Comparison of ENCODE assay signal across 10 mouse cellular contexts in the genomic region with DNA sequence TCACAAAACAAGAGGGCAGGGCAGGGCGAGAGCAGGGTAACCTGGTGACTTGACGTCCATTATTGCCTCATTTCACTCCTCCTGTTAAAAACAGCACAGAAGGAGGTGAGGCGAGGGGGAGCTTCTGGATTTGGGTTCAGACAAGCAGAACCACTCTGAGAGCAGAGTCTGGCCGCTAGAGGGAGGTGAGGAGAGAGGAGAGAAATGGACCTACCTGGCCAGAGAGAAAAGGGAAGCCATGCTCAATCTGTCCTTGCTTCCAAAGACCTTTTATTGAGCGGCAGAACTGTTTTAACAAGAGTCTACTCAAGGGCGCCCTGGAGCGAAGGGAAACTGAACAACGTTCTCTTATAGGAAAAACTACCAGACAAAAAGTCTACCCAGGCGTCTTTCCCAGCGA. TPM values are rescaled to one million over a fixed set of nuclear protein-coding genes. Genes with fewer than 3 reads are reported as not detected.
A peak's percentile ranks its signal among the peaks of the same experiment; 100 is the strongest.
DNase-seq lines count a peak whose midpoint lies in the region; TF ChIP-seq lines count a peak whose summit lies in the region.
"Had no signal": no experiment of that assay in that cellular context is flagged by ENCODE, and none has a peak within 500 bp of the region (broad histone marks: within the 10 kb centered on the region; RNA-seq: fewer than 3 reads in every experiment).

No protein-coding gene starts in this region.

- no peak for TF ChIP-seq POLR2A in cerebellum, adult 2 months (IDR thresholded peaks at IDR 0.05; ENCODE audit: borderline replicate concordance, insufficient read depth, low read length)

- intact Hi-C loops in left cerebral cortex, postnatal 4 days (cut with DNase I): no loop called here
- intact Hi-C loops in left cerebral cortex, postnatal 36 days (cut with DNase I): no loop called here

- no peak for DNase-seq in cerebellum, adult 2 months
- no peak for DNase-seq in cerebellum, adult 8-10 months
- peak; percentile 8 for DNase-seq in left cerebral cortex, postnatal 4 days
- no peak for DNase-seq in left cerebral cortex, postnatal 36 days (ENCODE audit: low spot score in 2 of 2)
- DNase-seq in ES-CJ7 (ENCODE audit: low read depth, low spot score): peak; percentile 49
- peak; percentile 35 for DNase-seq in kidney, postnatal 10 days
- no peak for DNase-seq in frontal cortex, postnatal 25 days (ENCODE audit: low spot score in 2 of 2)
- DNase-seq in urinary bladder, postnatal 36 days (ENCODE audit: low spot score in 2 of 2): no peak

- H3K27ac ChIP-seq in cerebellum, adult 2 months (ENCODE audit: insufficient read depth, low read length): no peak overlapping the region
- H3K27ac ChIP-seq: heart, embryonic 10.5 days; liver, embryonic 15.5 days had no signal

- no peaks in the 10 kb centered on the region for H3K4me1 ChIP-seq in cerebellum, adult 2 months (ENCODE audit: control insufficient read depth, insufficient read depth, low read length)
- H3K4me1 ChIP-seq: heart, embryonic 10.5 days; liver, embryonic 15.5 days had no signal

- WGBS in cerebellum, adult 2 months: 83% methylated on average over 10 of the region's 10 CpGs

- H3K27me3 ChIP-seq in cerebellum, adult 2 months (ENCODE audit: control insufficient read depth, insufficient read depth, low read length): no peaks in the 10 kb centered on the region
- H3K27me3 ChIP-seq: liver, embryonic 15.5 days had no signal

- H3K4me3 ChIP-seq in cerebellum, adult 2 months (replicated peaks; ENCODE audit: insufficient read depth, low read depth, low read length): no peak overlapping the region
- H3K4me3 ChIP-seq: heart, embryonic 10.5 days; liver, embryonic 15.5 days had no signal

- TF ChIP-seq CTCF in cerebellum, adult 2 months (IDR thresholded peaks at IDR 0.05; ENCODE audit: borderline replicate concordance, insufficient read depth, low read depth, low read length): peak; percentile 46; the same call in 1 of the 2 replicates

RNA-seq across cellular contexts. Expression of a gene that starts 27.9 kb away (rescaled TPM):
- 8.4 and 9.0 TPM in 2 replicates for polyA plus RNA-seq in cerebellum, adult 2 months (2012; rRNA removed)
- total RNA-seq in left cerebral cortex, postnatal 4 days (2021): 10 to 100 TPM; 30.3 to 37.5 TPM
- total RNA-seq in left cerebral cortex, postnatal 36 days (2021): 10 to 100 TPM; 17.9 to 18.6 TPM

Comparison
In these comparisons a context has a peak if more than half of its experiments do, and no peak if none do; other contexts are left out.
1. DNase-seq: peak in left cerebral cortex, postnatal 4 days (single experiment), ES-CJ7 (single experiment) and kidney, postnatal 10 days (single experiment); none in cerebellum, adult 2 months (0 of 2), cerebellum, adult 8-10 months (single experiment), left cerebral cortex, postnatal 36 days (0 of 2), frontal cortex, postnatal 25 days (0 of 2) and urinary bladder, postnatal 36 days (0 of 2).